Mouse (Mus musculus) heart, embryonic 14.5 days (tissue): ENCODE results near the gene Jade1. TPM values are rescaled to one million over a fixed set of nuclear protein-coding genes. Genes with fewer than 3 reads are reported as not detected.

Experiments
- ATAC-seq: fragments of 200-750 bp; cut with Nextera tagmentation; 2 replicates; pipeline ENCODE4 v1.8.0; 2017; ENCODE audit warnings: low read depth, moderate TSS enrichment; ENCODE audit not compliant: insufficient number of reproducible peaks, insufficient read depth, low FRiP score
- H3K27ac ChIP-seq, 2 experiments: fragments of 200-500 bp in 1 of 2; fragments of 300-500 bp in 1 of 2; sonication (generic) in 1 of 2; replicated peaks in 1 of 2; 2 replicates each; pipeline ENCODE4 v1.5.1; 2012 to 2014; ENCODE audit warnings: low read depth in 2 of 2, low read length in 2 of 2, control low read depth in 1 of 2, mild to moderate bottlenecking in 1 of 2, mixed read lengths in 1 of 2; ENCODE audit not compliant: control insufficient read depth in 1 of 2, insufficient read depth in 1 of 2
- H3K27me3 ChIP-seq: fragments of 300-500 bp; sonication (generic); 2 replicates; pipeline ENCODE4 v1.6.1; 2014; ENCODE audit warnings: mild to moderate bottlenecking, low read length, control low read depth; ENCODE audit not compliant: control insufficient read depth, insufficient read depth
- H3K36me3 ChIP-seq: fragments of 300-500 bp; sonication (generic); 2 replicates; pipeline ENCODE4 v1.6.1; 2014; ENCODE audit warnings: mild to moderate bottlenecking, control low read depth, low read length, mixed read lengths; ENCODE audit not compliant: control insufficient read depth, insufficient read depth
- H3K4me1 ChIP-seq, 2 experiments: fragments of 200-500 bp in 1 of 2; fragments of 300-500 bp in 1 of 2; sonication (generic) in 1 of 2; 2 replicates each; pipeline ENCODE4 v1.6.1; 2012 to 2014; ENCODE audit warnings: low read length in 2 of 2, control low read depth in 1 of 2, mixed read lengths in 1 of 2; ENCODE audit not compliant: control insufficient read depth in 2 of 2, insufficient read depth in 2 of 2
- H3K4me2 ChIP-seq: fragments of 300-500 bp; sonication (generic); 2 replicates; pipeline ENCODE4 v1.6.1; 2014; ENCODE audit warnings: mild to moderate bottlenecking, low read length
- H3K4me3 ChIP-seq, 2 experiments: fragments of 200-500 bp in 1 of 2; fragments of 300-500 bp in 1 of 2; sonication (generic) in 1 of 2; 2 replicates each; pipeline ENCODE4 v1.5.1; 2012 to 2014; ENCODE audit warnings: low read length in 2 of 2, mild to moderate bottlenecking in 2 of 2, control low read depth in 1 of 2, low read depth in 1 of 2, moderate library complexity in 1 of 2; ENCODE audit not compliant: control insufficient read depth in 1 of 2, insufficient read depth in 1 of 2
- H3K9ac ChIP-seq: fragments of 300-500 bp; sonication (generic); 2 replicates; pipeline ENCODE4 v1.6.1; 2014; ENCODE audit warnings: mild to moderate bottlenecking, low read length
- H3K9me3 ChIP-seq: fragments of 300-500 bp; sonication (generic); 2 replicates; pipeline ENCODE4 v1.6.1; 2016; ENCODE audit warnings: low read length, control low read depth; ENCODE audit not compliant: control insufficient read depth
- WGBS: fragments of 180-500 bp; shearing (Covaris S2); extraction: QIAGEN DNeasy Blood & Tissue Kit; methylation state at CpG from one replicate; pipeline ENCODE4 v1.1.7; 2014; 5-methylcytosine and 5-hydroxymethylcytosine counted together
- polyA plus RNA-seq: library from polyadenylated mRNA; unstranded; fragments of >200 nt; fragmentation: Nextera tagmentation; extraction: Ambion mirVana; gene quantifications from 2 replicates; pipeline ENCODE4 v1.2.1, GENCODE M21; 2014

Jade1 gene
- polyA plus RNA-seq, 1 experiment from 2014 or later = 16.9 TPM

- H3K36me3 ChIP-seq = no peaks in the 10 kb centered on the region
- no peak overlapping the region for H3K27ac ChIP-seq
- no peak overlapping the region for H3K4me2 ChIP-seq
- 51% methylated on average over 3 of the region's 3 CpGs for WGBS
- no peak for ATAC-seq
- no peak overlapping the region for H3K4me3 ChIP-seq
- H3K9ac ChIP-seq = no peak overlapping the region
- no peaks in the 10 kb centered on the region for H3K27me3 ChIP-seq
- H3K9me3 ChIP-seq = 0 out of 2 replicates have a peak, but pooled peaks cover 3% of the 10 kb centered on the region
- peaks cover 6 to 7% of the 10 kb centered on the region in 2 experiments; a peak in 3 of 4 replicates for H3K4me1 ChIP-seq
Measured at GRCm38 (mm10) chr3:41551671-41552070, 3.9 kb upstream of the Jade1 start.

GRCm38 (mm10) chr3:41552777-41553548 lies 2.6 kb upstream of the Jade1 start:
- Histone ChIP-seq H3K4me2 (no peak overlapping the region), H3K4me1 (peaks cover 6 to 7% of the 10 kb centered on the region in 2 experiments; a peak in 3 of 4 replicates), H3K36me3 (no peaks in the 10 kb centered on the region), H3K27me3 (no peaks in the 10 kb centered on the region), H3K4me3 (no peak overlapping the region), H3K9me3 (0 out of 2 replicates have a peak, but pooled peaks cover 3% of the 10 kb centered on the region), H3K27ac (no peak overlapping the region), H3K9ac (no peak overlapping the region)
- ATAC-seq = no peak
- 27% methylated on average over 11 of the region's 11 CpGs for WGBS

GRCm38 (mm10) chr3:41553681-41554080 lies 1.9 kb upstream of the Jade1 start:
- H3K4me2 ChIP-seq = no peak overlapping the region
- H3K9ac ChIP-seq = no peak overlapping the region
- H3K4me3 ChIP-seq = no peak overlapping the region
- H3K27me3 ChIP-seq = no peaks in the 10 kb centered on the region
- H3K36me3 ChIP-seq = no peaks in the 10 kb centered on the region
- no peak for ATAC-seq
- H3K9me3 ChIP-seq = 0 out of 2 replicates have a peak, but pooled peaks cover 3% of the 10 kb centered on the region
- H3K4me1 ChIP-seq = peaks cover 6 to 7% of the 10 kb centered on the region in 2 experiments; a peak in 3 of 4 replicates
- no peak overlapping the region for H3K27ac ChIP-seq
- 33% methylated on average over 4 of the region's 4 CpGs for WGBS

DNA sequence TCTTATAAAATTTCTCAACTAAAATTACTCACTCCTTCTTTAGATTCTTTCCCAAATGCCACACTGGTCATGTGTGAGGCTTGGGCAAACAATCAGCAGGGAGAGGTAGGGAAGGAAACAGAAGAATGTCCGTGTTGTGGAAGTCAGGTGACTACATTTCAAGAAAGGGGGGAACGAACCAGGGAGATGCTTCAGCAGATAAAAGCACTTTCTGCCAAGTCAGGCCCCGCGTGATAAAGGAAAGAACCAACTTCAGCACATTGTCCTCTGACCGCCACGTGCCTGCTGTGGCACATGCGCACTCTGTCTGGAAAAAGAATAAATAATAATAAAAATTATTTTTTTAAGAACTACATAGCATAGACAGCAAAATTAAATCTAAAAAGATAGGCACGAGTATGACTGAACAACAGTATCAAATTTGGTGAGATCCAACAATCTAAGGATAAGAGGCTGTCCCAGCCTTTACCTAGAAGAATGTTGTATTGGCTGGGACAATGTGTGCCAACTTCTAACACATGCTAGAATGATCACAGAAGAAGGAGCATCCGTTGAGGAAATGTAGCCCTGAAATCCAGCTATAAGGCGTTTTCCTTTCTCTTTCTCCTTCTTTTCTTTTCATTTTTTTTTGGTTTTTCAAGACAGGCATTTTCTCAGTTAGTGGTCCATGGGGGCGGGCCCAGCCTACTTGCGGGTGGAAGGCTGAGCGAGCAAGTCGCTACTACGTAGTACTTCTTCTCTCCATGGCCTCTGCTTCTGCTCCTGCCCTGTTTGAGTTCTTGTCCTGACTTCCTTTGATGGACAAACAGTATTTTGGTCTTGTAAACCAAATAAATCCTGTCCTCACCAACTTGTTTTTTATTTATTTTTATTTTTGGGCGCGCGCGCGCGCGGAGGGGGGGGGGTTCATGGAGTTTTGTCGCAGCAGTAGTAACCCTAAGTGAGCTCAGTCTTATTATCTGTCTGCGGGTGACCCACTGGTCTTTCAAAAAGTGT lies 753 bp upstream of the Jade1 start:
- Histone ChIP-seq H3K4me3 (no peak overlapping the region), H3K27ac (no peak overlapping the region), H3K36me3 (no peaks in the 10 kb centered on the region), H3K9me3 (0 out of 2 replicates have a peak, but pooled peaks cover 3% of the 10 kb centered on the region), H3K4me2 (no peak overlapping the region), H3K9ac (no peak overlapping the region), H3K27me3 (no peaks in the 10 kb centered on the region), H3K4me1 (peaks cover 6 to 7% of the 10 kb centered on the region in 2 experiments; a peak in 3 of 4 replicates)
- 88% methylated on average over 24 of the region's 24 CpGs for WGBS
- ATAC-seq = no peak

DNA sequence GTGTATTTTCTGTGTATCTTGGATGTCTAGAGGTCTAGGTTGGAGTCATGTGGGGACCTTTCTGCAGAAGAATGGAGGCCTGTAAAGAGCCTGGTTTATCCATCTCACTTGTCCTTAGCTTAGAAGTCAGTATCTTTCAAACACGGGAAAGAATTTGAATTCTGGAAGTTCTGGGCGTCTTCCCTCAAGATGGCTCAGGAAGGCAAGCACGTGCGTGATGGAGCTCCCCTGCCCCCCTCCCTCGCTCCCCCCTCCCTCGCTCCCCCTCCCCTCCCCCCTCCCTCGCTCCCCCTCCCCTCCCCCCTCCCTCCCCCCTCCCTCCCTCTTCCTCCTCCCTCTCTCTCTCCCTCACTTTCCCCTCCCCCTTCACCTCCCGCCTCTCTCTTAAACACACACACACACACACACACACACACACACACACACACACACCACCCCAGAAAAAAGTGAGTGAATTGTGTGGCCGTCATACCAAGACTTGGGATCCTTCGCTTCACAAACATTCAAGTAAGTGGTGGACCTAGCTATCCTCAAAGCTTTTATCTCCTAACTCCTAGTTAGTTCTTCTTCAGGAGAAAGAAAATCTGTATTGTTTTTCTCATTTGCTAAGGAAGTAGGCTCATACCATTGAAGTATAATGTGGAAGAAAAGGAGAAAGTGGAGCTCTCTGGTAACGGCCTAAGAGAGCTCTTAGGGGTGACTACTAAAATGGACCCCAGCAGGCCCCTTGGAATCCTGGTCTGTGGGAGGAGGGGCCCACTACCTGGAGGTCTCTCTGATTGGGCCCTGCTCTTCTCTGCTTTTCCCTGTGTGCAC lies 1.1 kb downstream of the Jade1 start:
- H3K27me3 ChIP-seq = no peaks in the 10 kb centered on the region
- WGBS = 81% methylated on average over 9 of the region's 11 CpGs
- H3K27ac ChIP-seq = no peak overlapping the region
- H3K4me3 ChIP-seq = no peak overlapping the region
- H3K9me3 ChIP-seq = 0 out of 2 replicates have a peak, but pooled peaks cover 3% of the 10 kb centered on the region
- no peak overlapping the region for H3K4me2 ChIP-seq
- no peak overlapping the region for H3K9ac ChIP-seq
- H3K4me1 ChIP-seq = peaks cover 4 to 6% of the 10 kb centered on the region in 2 experiments; a peak in 2 of 4 replicates
- no peaks in the 10 kb centered on the region for H3K36me3 ChIP-seq
- ATAC-seq = no peak

- Histone ChIP-seq H3K9me3 (0 out of 2 replicates have a peak, but pooled peaks cover 3% of the 10 kb centered on the region), H3K27ac (no peak overlapping the region), H3K4me1 (peaks cover 4 to 6% of the 10 kb centered on the region in 2 experiments; a peak in 2 of 4 replicates), H3K4me2 (no peak overlapping the region), H3K27me3 (no peaks in the 10 kb centered on the region), H3K36me3 (no peaks in the 10 kb centered on the region), H3K4me3 (no peak overlapping the region), H3K9ac (no peak overlapping the region)
- ATAC-seq = no peak
- WGBS = 89% methylated on average over 19 of the region's 19 CpGs
Measured at GRCm38 (mm10) chr3:41557267-41557995, 1.9 kb downstream of the Jade1 start.
